Mouse (Mus musculus) heart, embryonic 16.5 days (tissue): ENCODE measurements around the gene Trim50. TPM values are rescaled to one million over a fixed set of nuclear protein-coding genes. Genes with fewer than 3 reads are reported as not detected.

Experiments used
- ATAC-seq: fragments of 200-750 bp; cut with Nextera tagmentation; replicated peaks from 2 replicates; pipeline ENCODE4 v1.8.0; 2017; ENCODE audit warnings: moderate number of reproducible peaks; ENCODE audit not compliant: insufficient read depth, low FRiP score; ENCODE audit errors: extremely low read depth
- H3K27ac ChIP-seq: fragments of 300-500 bp; sonication (generic); 2 replicates; pipeline ENCODE4 v1.5.1; 2014; ENCODE audit warnings: mild to moderate bottlenecking, low read length, control low read depth, moderate library complexity
- H3K27me3 ChIP-seq: fragments of 300-500 bp; sonication (generic); 2 replicates; pipeline ENCODE4 v1.6.1; 2014; ENCODE audit warnings: low read length, mixed read lengths; ENCODE audit not compliant: control insufficient read depth, insufficient read depth
- H3K36me3 ChIP-seq: fragments of 300-500 bp; sonication (generic); 2 replicates; pipeline ENCODE4 v1.6.1; 2014; ENCODE audit not compliant: control insufficient read depth, insufficient read depth
- H3K4me1 ChIP-seq: fragments of 300-500 bp; sonication (generic); 2 replicates; pipeline ENCODE4 v1.6.1; 2014; ENCODE audit warnings: low read length, mixed read lengths; ENCODE audit not compliant: control insufficient read depth, insufficient read depth
- H3K4me2 ChIP-seq: fragments of 300-500 bp; sonication (generic); 2 replicates; pipeline ENCODE4 v1.6.1; 2014; ENCODE audit warnings: low read depth, mild to moderate bottlenecking, control low read depth, low read length
- H3K4me3 ChIP-seq: fragments of 300-500 bp; sonication (generic); 2 replicates; pipeline ENCODE4 v1.5.1; 2014; ENCODE audit warnings: mild to moderate bottlenecking, control low read depth, low read length
- H3K9ac ChIP-seq: fragments of 300-500 bp; sonication (generic); 2 replicates; pipeline ENCODE4 v1.6.1; 2014; ENCODE audit warnings: low read length, control low read depth
- H3K9me3 ChIP-seq: fragments of 300-500 bp; sonication (generic); replicated peaks from 2 replicates; pipeline ENCODE4 v1.6.1; 2016; ENCODE audit warnings: low read length; ENCODE audit not compliant: control insufficient read depth
- WGBS: fragments of 180-500 bp; shearing (Covaris S2); extraction: QIAGEN DNeasy Blood & Tissue Kit; methylation state at CpG from one replicate; pipeline ENCODE4 v1.1.7; 2014; 5-methylcytosine and 5-hydroxymethylcytosine counted together
- polyA plus RNA-seq: library from polyadenylated mRNA; unstranded; fragments of >200 nt; fragmentation: Nextera tagmentation; extraction: Ambion mirVana; gene quantifications from 2 replicates; pipeline ENCODE4 v1.2.1, GENCODE M21; 2015

Trim50 gene
- polyA plus RNA-seq, 1 experiment from 2014 or later: not detected

DNA sequence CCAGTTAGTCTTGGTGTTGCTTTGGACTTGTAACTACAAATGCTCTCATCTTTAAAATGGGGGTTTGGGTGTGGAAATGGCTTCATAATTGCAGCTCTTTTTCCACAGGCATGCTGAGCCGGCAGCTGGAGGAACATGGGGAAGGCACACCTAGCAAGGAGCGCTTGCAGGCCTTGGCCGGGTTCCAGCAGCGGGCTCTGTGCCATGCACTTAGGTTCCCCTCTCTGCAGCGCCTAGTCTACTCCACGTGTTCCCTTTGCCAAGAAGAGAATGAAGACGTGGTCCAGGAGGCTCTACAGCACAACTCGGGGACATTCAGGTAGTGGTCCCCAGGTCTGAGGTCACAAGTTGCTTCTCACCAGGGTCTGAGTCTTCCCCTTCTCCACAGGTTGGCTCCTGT, 22.1 kb downstream of the Trim50 start:
- Histone ChIP-seq H3K4me2 (no peak overlapping the region), H3K27me3 (no peaks in the 10 kb centered on the region), H3K36me3 (peaks cover 52% of the 10 kb centered on the region), H3K9ac (no peak overlapping the region), H3K4me1 (peaks cover 9% of the 10 kb centered on the region; the same call in 1 of the 2 replicates), H3K27ac (no peak overlapping the region), H3K4me3 (no peak overlapping the region), H3K9me3 (no peaks in the 10 kb centered on the region)
- peak; percentile 67 for ATAC-seq
- WGBS: 26% methylated on average over 8 of the region's 8 CpGs

DNA sequence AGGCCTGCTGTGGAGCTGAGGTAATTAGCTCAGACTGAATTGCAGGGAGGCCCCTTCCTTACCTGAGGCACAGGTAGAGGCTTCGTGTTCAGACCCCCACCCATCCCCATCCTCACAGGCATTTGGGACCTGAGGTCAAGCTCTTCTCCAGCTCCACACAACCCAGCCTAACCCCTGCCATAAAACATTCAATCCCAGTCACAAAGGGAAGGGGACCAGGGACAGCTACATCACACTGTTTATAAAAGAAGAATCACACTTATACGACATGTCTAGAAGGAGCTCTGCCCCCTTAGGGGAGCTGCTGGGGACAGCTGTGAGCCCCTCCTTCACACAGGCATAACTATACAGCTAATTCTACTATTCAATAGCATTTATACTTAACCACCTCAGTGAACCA, 23.2 kb downstream of the Trim50 start:
- Histone ChIP-seq H3K4me1 (0 out of 2 replicates have a peak, but pooled peaks cover 3% of the 10 kb centered on the region), H3K27ac (no peak overlapping the region), H3K4me2 (no peak overlapping the region), H3K27me3 (no peaks in the 10 kb centered on the region), H3K36me3 (peaks cover 60% of the 10 kb centered on the region), H3K9me3 (no peaks in the 10 kb centered on the region), H3K4me3 (no peak overlapping the region), H3K9ac (no peak overlapping the region)
- 72% methylated on average over 2 of the region's 2 CpGs for WGBS
- no peak for ATAC-seq

- no peak overlapping the region for H3K4me2 ChIP-seq
- no peak overlapping the region for H3K27ac ChIP-seq
- H3K4me1 ChIP-seq: no peaks in the 10 kb centered on the region
- 90% methylated on average over 4 of the region's 4 CpGs for WGBS
- no peaks in the 10 kb centered on the region for H3K27me3 ChIP-seq
- no peak for ATAC-seq
- H3K36me3 ChIP-seq: peaks cover 76% of the 10 kb centered on the region
- H3K9ac ChIP-seq: no peak overlapping the region
- H3K4me3 ChIP-seq: no peak overlapping the region
- no peaks in the 10 kb centered on the region for H3K9me3 ChIP-seq
Measured at GRCm38 (mm10) chr5:135380681-135381080, 27.6 kb downstream of the Trim50 start.

DNA sequence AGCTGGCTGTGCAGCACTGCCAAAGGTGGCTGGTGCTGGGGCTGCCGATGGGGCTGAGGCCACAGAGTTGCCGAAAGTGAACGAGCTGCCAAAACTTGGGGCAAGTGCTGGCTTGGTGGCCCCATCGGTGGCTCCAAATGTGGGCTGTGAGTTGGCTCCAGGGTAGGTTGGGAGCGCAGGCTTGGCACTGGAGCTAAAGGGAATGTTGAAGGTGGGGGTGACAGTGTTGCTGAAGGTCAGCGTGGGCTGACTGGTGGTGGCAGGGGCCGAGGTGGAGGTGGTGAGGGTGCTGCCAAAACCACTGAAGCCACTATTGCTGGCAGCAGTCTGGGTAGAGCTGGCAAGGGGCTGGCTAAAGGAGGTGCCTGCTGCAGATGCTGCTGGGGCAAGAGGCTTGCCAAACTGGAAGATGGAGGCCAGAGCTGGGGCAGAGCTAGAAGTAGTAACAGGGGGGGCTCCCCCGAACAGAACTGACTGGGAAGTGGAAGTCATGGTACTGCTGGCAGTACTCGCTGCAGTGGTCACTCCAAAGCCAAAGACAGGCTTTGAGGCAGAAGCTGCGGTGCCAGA, 28.3 kb downstream of the Trim50 start:
- WGBS: 94% methylated on average over 10 of the region's 10 CpGs
- H3K9ac ChIP-seq: no peak overlapping the region
- no peak for ATAC-seq

GRCm38 (mm10) chr5:135382746-135383145, 29.7 kb downstream of the Trim50 start:
- no peak overlapping the region for H3K4me2 ChIP-seq
- H3K4me3 ChIP-seq: no peak overlapping the region
- no peaks in the 10 kb centered on the region for H3K27me3 ChIP-seq
- no peak overlapping the region for H3K27ac ChIP-seq
- H3K9me3 ChIP-seq: no peaks in the 10 kb centered on the region
- ATAC-seq: no peak
- peaks cover 78% of the 10 kb centered on the region for H3K36me3 ChIP-seq
- no peaks in the 10 kb centered on the region for H3K4me1 ChIP-seq
- 85% methylated on average over 7 of the region's 7 CpGs for WGBS
- no peak overlapping the region for H3K9ac ChIP-seq

More for the DNA sequence above, 28.3 kb downstream of the Trim50 start:
- Histone ChIP-seq H3K27me3 (no peaks in the 10 kb centered on the region), H3K4me3 (no peak overlapping the region), H3K36me3 (peaks cover 71% of the 10 kb centered on the region), H3K4me2 (no peak overlapping the region), H3K9me3 (no peaks in the 10 kb centered on the region), H3K27ac (no peak overlapping the region), H3K4me1 (no peaks in the 10 kb centered on the region)

DNA sequence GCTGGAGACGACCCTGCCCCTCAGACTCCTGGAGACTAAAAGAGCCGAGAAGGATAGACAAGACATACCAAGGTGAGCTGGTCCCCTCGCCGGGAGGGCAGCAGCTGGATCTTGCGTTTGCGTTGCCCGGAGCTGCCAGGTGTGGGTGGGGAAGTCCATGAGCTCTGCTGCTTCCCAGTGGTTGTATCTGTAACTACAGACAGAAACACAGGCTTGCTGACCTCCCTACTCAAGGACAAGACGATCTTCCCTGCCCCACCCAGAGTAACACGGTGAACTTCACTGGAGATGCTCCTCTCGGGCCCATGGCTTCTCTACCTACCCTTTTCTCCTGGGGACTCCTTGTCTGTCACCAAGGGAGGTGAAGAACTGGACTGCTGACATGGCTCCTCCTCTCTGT, 30.7 kb downstream of the Trim50 start:
- Histone ChIP-seq H3K27me3 (no peaks in the 10 kb centered on the region), H3K36me3 (peaks cover 73% of the 10 kb centered on the region), H3K9me3 (no peaks in the 10 kb centered on the region), H3K4me2 (no peak overlapping the region), H3K27ac (no peak overlapping the region), H3K9ac (no peak overlapping the region), H3K4me1 (no peaks in the 10 kb centered on the region), H3K4me3 (no peak overlapping the region)
- no peak for ATAC-seq
- WGBS: 86% methylated on average over 10 of the region's 10 CpGs

DNA sequence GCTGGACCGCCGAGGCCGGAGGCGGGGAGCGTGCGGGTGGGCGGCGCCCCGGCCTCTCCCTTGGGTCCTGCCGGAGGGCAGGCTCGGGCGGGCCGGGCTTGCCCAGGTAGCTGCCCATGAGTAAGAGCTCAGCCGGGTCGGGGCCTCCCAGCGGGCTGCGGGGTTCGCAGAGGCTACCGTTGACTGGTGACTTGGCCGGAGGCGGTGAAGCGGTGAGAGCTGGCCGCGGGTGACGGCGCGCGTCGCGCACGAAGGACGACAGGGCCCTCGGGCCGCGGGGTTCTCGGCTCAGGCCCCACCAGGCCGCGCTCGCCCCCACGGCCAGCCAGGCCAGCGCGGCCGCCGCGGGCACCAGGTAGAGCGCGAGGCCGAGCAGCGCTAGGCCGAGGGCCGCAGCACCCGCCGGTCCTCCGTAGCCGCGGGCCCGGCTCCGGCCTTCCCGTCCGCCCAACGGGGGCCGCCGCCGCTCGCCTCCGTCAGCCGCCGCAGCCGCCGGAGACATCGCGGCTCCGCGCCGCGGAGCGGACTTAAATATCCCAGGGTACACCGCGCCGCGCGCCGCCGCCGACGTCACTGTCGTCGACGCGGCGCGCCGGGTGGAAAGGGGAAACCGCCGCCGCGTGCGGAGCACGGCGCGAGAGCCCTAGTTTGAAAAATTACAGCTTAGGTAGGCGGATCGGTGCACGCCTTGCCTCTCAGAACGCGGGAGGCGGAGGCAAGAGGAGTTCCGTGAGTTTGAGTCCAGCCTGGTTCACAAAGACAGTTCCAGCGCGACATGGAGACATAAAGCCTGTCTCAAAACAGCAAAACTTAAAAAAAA, 41.1 kb downstream of the Trim50 start, which contains the start of gene Pom121:
Pom121 (minus strand) TSS at position 543 of the 820 bp plus-strand sequence.
- Histone ChIP-seq H3K36me3 (peaks cover 17% of the 10 kb centered on the region), H3K27ac (peak within 1 kb of the TSS; percentile 82), H3K4me3 (peak within 1 kb of the TSS; percentile 84), H3K27me3 (no peaks in the 10 kb centered on the region), H3K9me3 (no peaks in the 10 kb centered on the region), H3K9ac (peak within 1 kb of the TSS; percentile 98), H3K4me2 (peak within 1 kb of the TSS; percentile 88), H3K4me1 (peaks cover 13% of the 10 kb centered on the region)
- WGBS: under 1% methylated on average over 98 of the region's 110 CpGs
- peak; percentile 90 for ATAC-seq

DNA sequence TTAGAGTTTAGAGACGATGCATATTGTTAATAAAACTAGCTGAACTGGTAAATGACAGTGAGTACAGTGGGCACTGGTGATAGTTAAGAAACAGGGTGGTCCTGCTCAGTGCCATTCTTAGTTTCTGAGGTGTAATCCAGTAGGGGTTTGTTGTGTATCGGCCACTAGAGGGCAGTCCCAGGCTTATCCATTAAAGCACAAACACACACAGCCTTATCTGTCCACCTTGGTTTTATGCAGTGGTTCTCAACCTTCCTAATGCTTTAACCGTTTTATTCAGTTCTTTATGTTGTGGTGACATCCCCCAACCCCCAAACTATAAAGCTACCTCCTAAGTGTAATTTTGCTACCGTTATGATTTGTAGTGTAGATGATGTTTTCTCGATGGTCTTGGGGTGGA, 42.7 kb downstream of the Trim50 start:
- H3K4me3 ChIP-seq: no peak overlapping the region
- no peak overlapping the region for H3K27ac ChIP-seq
- H3K36me3 ChIP-seq: peaks cover 9% of the 10 kb centered on the region
- 50% methylated on average over 5 of the region's 5 CpGs for WGBS
- peaks cover 13% of the 10 kb centered on the region for H3K4me1 ChIP-seq
- no peak overlapping the region for H3K9ac ChIP-seq
- no peak overlapping the region for H3K4me2 ChIP-seq
- H3K9me3 ChIP-seq: no peaks in the 10 kb centered on the region
- no peaks in the 10 kb centered on the region for H3K27me3 ChIP-seq
- ATAC-seq: no peak

GRCm38 (mm10) chr5:135399382-135399781, 46.3 kb downstream of the Trim50 start:
- no peaks in the 10 kb centered on the region for H3K27me3 ChIP-seq
- 35% methylated on average over 6 of the region's 6 CpGs for WGBS
- H3K9me3 ChIP-seq: peaks cover 2% of the 10 kb centered on the region; the same call in 1 of the 2 replicates
- no peaks in the 10 kb centered on the region for H3K36me3 ChIP-seq
- H3K4me3 ChIP-seq: no peak overlapping the region
- peaks cover 4% of the 10 kb centered on the region; the same call in 1 of the 2 replicates for H3K4me1 ChIP-seq
- H3K9ac ChIP-seq: no peak overlapping the region
- H3K4me2 ChIP-seq: no peak overlapping the region
- H3K27ac ChIP-seq: no peak overlapping the region
- ATAC-seq: no peak
